15 mouse cellular contexts compared by ENCODE assay signal in genomic region chr3:57523093-57523492, GRCm38 (mm10).
"Had no signal": no experiment of that assay in that cellular context is flagged by ENCODE, and none has a peak within 500 bp of the region (broad histone marks: within the 10 kb centered on the region; RNA-seq: fewer than 3 reads in every experiment).

No protein-coding gene starts in this region.

- H3K9ac ChIP-seq: neural tube, embryonic 15.5 days; stomach, embryonic 15.5 days had no signal

- H3K4me1 ChIP-seq: neural tube, embryonic 15.5 days; stomach, embryonic 15.5 days had no signal

- H3K4me3 ChIP-seq: neural tube, embryonic 15.5 days; stomach, embryonic 15.5 days had no signal

- DNase-seq: retina, postnatal 1 day; right cerebral cortex, adult 18-20 months; right cerebral cortex, postnatal 14 days; right cerebral cortex, postnatal 25 days; right cerebral cortex, postnatal 4 days; spleen, adult 18-20 months; thymus, adult 18-20 months; thymus, adult 2 months; thymus, postnatal 14 days; thymus, postnatal 25 days; thymus, postnatal 36 days; thymus, postnatal 4 days had no signal

- H3K27me3 ChIP-seq: neural tube, embryonic 15.5 days; stomach, embryonic 15.5 days had no signal

- H3K4me2 ChIP-seq: neural tube, embryonic 15.5 days; stomach, embryonic 15.5 days had no signal

- H3K36me3 ChIP-seq: neural tube, embryonic 15.5 days; stomach, embryonic 15.5 days had no signal

- H3K9me3 ChIP-seq: neural tube, embryonic 15.5 days; stomach, embryonic 15.5 days had no signal

- H3K27ac ChIP-seq: neural tube, embryonic 15.5 days; stomach, embryonic 15.5 days; stomach, postnatal 0 days had no signal
